Mouse (Mus musculus) megakaryocyte, embryonic 14.5 days (primary cell): ENCODE data around the gene Sgpl1.

Source experiments
- FLI1 ChIP-seq: IDR thresholded peaks from 2 replicates; pipeline ENCODE4 v1.6.1; 2012; ENCODE audit warnings: low read length, inconsistent platforms, mixed read lengths
- GATA1 ChIP-seq: IDR thresholded peaks from 3 replicates; pipeline ENCODE4 v1.6.1; 2012; ENCODE audit warnings: mixed read lengths, low read length, inconsistent platforms, borderline replicate concordance

DNA sequence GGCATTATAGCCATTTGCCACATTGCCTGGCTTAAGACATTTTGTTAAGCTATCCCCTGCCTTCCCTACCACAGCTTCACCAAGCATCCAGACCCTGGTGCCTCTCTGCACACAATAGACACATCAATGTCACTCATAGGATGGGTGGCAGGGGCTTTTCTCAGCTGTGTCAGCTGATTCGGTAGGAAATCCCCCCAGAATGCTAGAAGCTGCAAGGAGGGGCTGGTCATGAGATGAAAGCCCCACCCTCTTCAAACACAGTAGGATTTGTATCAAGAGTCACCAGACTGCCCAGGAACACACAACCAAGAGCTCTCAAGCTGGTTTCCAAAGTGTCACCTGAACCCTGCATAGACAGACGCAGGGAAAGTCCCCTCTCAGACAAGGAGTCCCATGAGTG, 20.9 kb upstream of the Sgpl1 start:
- TF ChIP-seq GATA1 = no peak
- no peak for TF ChIP-seq FLI1
